Mouse (Mus musculus) kidney, embryonic 14.5 days (tissue): ENCODE measurements around the gene Slc25a15. TPM values are rescaled to one million over a fixed set of nuclear protein-coding genes. Genes with fewer than 3 reads are reported as not detected.

ENCODE experiments used
- ATAC-seq: fragments of 200-750 bp; cut with Nextera tagmentation; 2 replicates; pipeline ENCODE4 v1.8.0; 2017; ENCODE audit warnings: moderate number of reproducible peaks, mild to moderate bottlenecking, moderate TSS enrichment, moderate library complexity; ENCODE audit not compliant: low FRiP score, low TSS enrichment
- H3K27ac ChIP-seq: fragments of 300-500 bp; sonication (generic); 2 replicates; pipeline ENCODE4 v1.5.1; 2014; ENCODE audit warnings: low read depth, mild to moderate bottlenecking, low read length, moderate library complexity, mixed read lengths
- H3K27me3 ChIP-seq: fragments of 300-500 bp; sonication (generic); 2 replicates; pipeline ENCODE4 v1.6.1; 2014; ENCODE audit warnings: mild to moderate bottlenecking, low read length; ENCODE audit not compliant: control insufficient read depth, insufficient read depth
- H3K36me3 ChIP-seq: fragments of 300-500 bp; sonication (generic); 2 replicates; pipeline ENCODE4 v1.6.1; 2014; ENCODE audit warnings: low read length, mixed read lengths; ENCODE audit not compliant: control insufficient read depth, insufficient read depth
- H3K4me1 ChIP-seq: fragments of 300-500 bp; sonication (generic); 2 replicates; pipeline ENCODE4 v1.6.1; 2014; ENCODE audit warnings: low read length, mixed read lengths; ENCODE audit not compliant: control insufficient read depth, insufficient read depth
- H3K4me2 ChIP-seq: fragments of 300-500 bp; sonication (generic); replicated peaks from 2 replicates; pipeline ENCODE4 v1.6.1; 2014; ENCODE audit warnings: low read depth, mild to moderate bottlenecking, low read length
- H3K4me3 ChIP-seq: fragments of 300-500 bp; sonication (generic); 2 replicates; pipeline ENCODE4 v1.5.1; 2014; ENCODE audit warnings: mild to moderate bottlenecking, low read length
- H3K9ac ChIP-seq: fragments of 300-500 bp; sonication (generic); 2 replicates; pipeline ENCODE4 v1.6.1; 2014; ENCODE audit warnings: low read depth, mild to moderate bottlenecking, low read length, moderate library complexity
- H3K9me3 ChIP-seq: fragments of 300-500 bp; sonication (generic); 2 replicates; pipeline ENCODE4 v1.6.1; 2016; ENCODE audit warnings: low read length; ENCODE audit not compliant: control insufficient read depth
- WGBS: fragments of 180-500 bp; shearing (Covaris S2); extraction: QIAGEN DNeasy Blood & Tissue Kit; methylation state at CpG from one replicate; pipeline ENCODE4 v1.1.7; 2014; 5-methylcytosine and 5-hydroxymethylcytosine counted together
- polyA plus RNA-seq: library from polyadenylated mRNA; unstranded; fragments of >200 nt; fragmentation: Nextera tagmentation; extraction: Ambion mirVana; gene quantifications from 2 replicates; pipeline ENCODE4 v1.2.1, GENCODE M21; 2014

Slc25a15 gene
- polyA plus RNA-seq, 1 experiment from 2014 or later: 20.0 TPM

GRCm38 (mm10) chr8:22397811-22398141, 621 bp downstream of the Slc25a15 start:
- 0 out of 2 replicates have a peak, but pooled peaks have one; percentile 2 for ATAC-seq
- Histone ChIP-seq H3K27me3 (no peaks in the 10 kb centered on the region), H3K4me2 (peak overlapping the region; percentile 80), H3K4me3 (peak overlapping the region; percentile 75), H3K4me1 (no peaks in the 10 kb centered on the region), H3K9me3 (no peaks in the 10 kb centered on the region), H3K9ac (peak overlapping the region; percentile 79), H3K36me3 (no peaks in the 10 kb centered on the region; the same call in 1 of the 2 replicates), H3K27ac (peak overlapping the region; percentile 65; the same call in 1 of the 2 replicates)
- under 1% methylated on average over 13 of the region's 13 CpGs for WGBS

- Histone ChIP-seq H3K4me3 (no peak overlapping the region), H3K27ac (no peak overlapping the region), H3K4me2 (no peak overlapping the region), H3K27me3 (no peaks in the 10 kb centered on the region), H3K36me3 (peaks cover 2% of the 10 kb centered on the region; the same call in 1 of the 2 replicates), H3K9me3 (no peaks in the 10 kb centered on the region), H3K9ac (no peak overlapping the region), H3K4me1 (no peaks in the 10 kb centered on the region)
- WGBS: 92% methylated on average over 8 of the region's 8 CpGs
- no peak for ATAC-seq
Observed at GRCm38 (mm10) chr8:22395256-22395655, 3.1 kb downstream of the Slc25a15 start.

- ATAC-seq: no peak
Observed at GRCm38 (mm10) chr8:22394471-22394870, 3.9 kb downstream of the Slc25a15 start.

GRCm38 (mm10) chr8:22390766-22391463, 7.5 kb downstream of the Slc25a15 start:
- H3K36me3 ChIP-seq: peaks cover 25% of the 10 kb centered on the region
- ATAC-seq: no peak
- no peaks in the 10 kb centered on the region for H3K27me3 ChIP-seq
- H3K9ac ChIP-seq: no peak overlapping the region
- WGBS: 76% methylated on average over 8 of the region's 8 CpGs
- no peak overlapping the region for H3K4me2 ChIP-seq
- no peaks in the 10 kb centered on the region for H3K4me1 ChIP-seq
- no peaks in the 10 kb centered on the region for H3K9me3 ChIP-seq
- no peak overlapping the region for H3K4me3 ChIP-seq
- no peak overlapping the region for H3K27ac ChIP-seq

More at GRCm38 (mm10) chr8:22394471-22394870, 3.9 kb downstream of the Slc25a15 start:
- no peaks in the 10 kb centered on the region for H3K4me1 ChIP-seq
- H3K36me3 ChIP-seq: peaks cover 10% of the 10 kb centered on the region
- no peak overlapping the region for H3K4me3 ChIP-seq
- no peak overlapping the region for H3K4me2 ChIP-seq
- no peak overlapping the region for H3K9ac ChIP-seq
- WGBS: 82% methylated on average over 4 of the region's 4 CpGs
- H3K27ac ChIP-seq: no peak overlapping the region
- no peaks in the 10 kb centered on the region for H3K9me3 ChIP-seq
- H3K27me3 ChIP-seq: no peaks in the 10 kb centered on the region

GRCm38 (mm10) chr8:22389874-22390273, 8.5 kb downstream of the Slc25a15 start:
- peaks cover 25% of the 10 kb centered on the region for H3K36me3 ChIP-seq
- H3K27ac ChIP-seq: no peak overlapping the region
- H3K9me3 ChIP-seq: no peaks in the 10 kb centered on the region
- WGBS: 87% methylated on average over 10 of the region's 10 CpGs
- no peak overlapping the region for H3K4me2 ChIP-seq
- H3K4me3 ChIP-seq: no peak overlapping the region
- no peaks in the 10 kb centered on the region for H3K4me1 ChIP-seq
- no peaks in the 10 kb centered on the region for H3K27me3 ChIP-seq
- ATAC-seq: 0 out of 2 replicates have a peak, but pooled peaks have one; percentile 35
- H3K9ac ChIP-seq: no peak overlapping the region

- ATAC-seq: no peak
- no peak overlapping the region for H3K9ac ChIP-seq
- no peak overlapping the region for H3K4me2 ChIP-seq
- H3K9me3 ChIP-seq: no peaks in the 10 kb centered on the region
- no peak overlapping the region for H3K27ac ChIP-seq
- peaks cover 36% of the 10 kb centered on the region for H3K36me3 ChIP-seq
- no peak overlapping the region for H3K4me3 ChIP-seq
- H3K27me3 ChIP-seq: no peaks in the 10 kb centered on the region
- WGBS: 88% methylated on average over 6 of the region's 6 CpGs
- no peaks in the 10 kb centered on the region for H3K4me1 ChIP-seq
Observed at GRCm38 (mm10) chr8:22385158-22385557, 13.2 kb downstream of the Slc25a15 start.

GRCm38 (mm10) chr8:22382824-22383595, 15.4 kb downstream of the Slc25a15 start:
- Histone ChIP-seq H3K36me3 (peaks cover 20% of the 10 kb centered on the region; the same call in 1 of the 2 replicates), H3K4me1 (no peaks in the 10 kb centered on the region), H3K9me3 (no peaks in the 10 kb centered on the region), H3K27ac (no peak overlapping the region), H3K9ac (no peak overlapping the region), H3K27me3 (no peaks in the 10 kb centered on the region), H3K4me2 (no peak overlapping the region), H3K4me3 (no peak overlapping the region)
- WGBS: 90% methylated on average over 19 of the region's 19 CpGs
- ATAC-seq: no peak

GRCm38 (mm10) chr8:22380934-22381333, 17.5 kb downstream of the Slc25a15 start:
- no peaks in the 10 kb centered on the region for H3K4me1 ChIP-seq
- WGBS: 97% methylated on average over 11 of the region's 11 CpGs
- H3K4me3 ChIP-seq: no peak overlapping the region
- H3K27ac ChIP-seq: no peak overlapping the region
- no peak for ATAC-seq
- no peak overlapping the region for H3K4me2 ChIP-seq
- no peak overlapping the region for H3K9ac ChIP-seq
- no peaks in the 10 kb centered on the region for H3K9me3 ChIP-seq
- peaks cover 24% of the 10 kb centered on the region; the same call in 1 of the 2 replicates for H3K36me3 ChIP-seq
- H3K27me3 ChIP-seq: no peaks in the 10 kb centered on the region

GRCm38 (mm10) chr8:22376903-22377302, 21.5 kb downstream of the Slc25a15 start:
- Histone ChIP-seq H3K9ac (no peak overlapping the region), H3K9me3 (no peaks in the 10 kb centered on the region), H3K4me3 (no peak overlapping the region), H3K27me3 (no peaks in the 10 kb centered on the region), H3K36me3 (peaks cover 16% of the 10 kb centered on the region; the same call in 1 of the 2 replicates), H3K4me1 (no peaks in the 10 kb centered on the region), H3K27ac (no peak overlapping the region), H3K4me2 (no peak overlapping the region)
- 46% methylated on average over 5 of the region's 5 CpGs for WGBS
- peak; percentile 82; the same call in 1 of the 2 replicates for ATAC-seq
